Comparison of ENCODE assay signal across 8 mouse cellular contexts in genomic region chrX:38455474-38455873, GRCm38 (mm10). TPM values are rescaled to one million over a fixed set of nuclear protein-coding genes. Genes with fewer than 3 reads are reported as not detected.
DNase-seq lines count a peak whose midpoint lies in the region; ATAC-seq and TF ChIP-seq lines count a peak whose summit lies in the region.

No protein-coding gene starts in this region.

- peak overlapping the region; percentile 99 for H3K4me3 ChIP-seq in lung, adult 2 months (replicated peaks; ENCODE audit: extremely low read depth, low read depth, low read length)
- peak overlapping the region; percentile 57 for H3K4me3 ChIP-seq in embryonic facial prominence, embryonic 14.5 days (ENCODE audit: low read depth, low read length)
- H3K4me3 ChIP-seq in limb, embryonic 11.5 days (ENCODE audit: low read depth, low read length), result peak overlapping the region; percentile 61
- peak overlapping the region; percentile 52 for H3K4me3 ChIP-seq in neural tube, embryonic 14.5 days (ENCODE audit: low read depth, low read length)

- H3K27me3 ChIP-seq in embryonic facial prominence, embryonic 14.5 days (replicated peaks; ENCODE audit: control insufficient read depth, insufficient read depth, low read length), result no peaks in the 10 kb centered on the region
- H3K27me3 ChIP-seq in limb, embryonic 11.5 days (ENCODE audit: control insufficient read depth, insufficient read depth, low read length), result no peaks in the 10 kb centered on the region
- H3K27me3 ChIP-seq in neural tube, embryonic 14.5 days (ENCODE audit: control insufficient read depth, insufficient read depth, low read length), result no peaks in the 10 kb centered on the region

- TF ChIP-seq CTCF in lung, adult 2 months (IDR thresholded peaks at IDR 0.05; ENCODE audit: insufficient read depth, low read length), result no peak

- peak overlapping the region; percentile 80 for H3K27ac ChIP-seq in embryonic facial prominence, embryonic 14.5 days (replicated peaks; ENCODE audit: low read depth, low read length)
- no peak overlapping the region for H3K27ac ChIP-seq in limb, embryonic 11.5 days (replicated peaks; ENCODE audit: low read depth, low read length)
- H3K27ac ChIP-seq in neural tube, embryonic 14.5 days (ENCODE audit: low read depth, low read length), result no peak overlapping the region

- DNase-seq in lung, adult 2 months, result no peak
- DNase-seq in lung, postnatal 36 days, result no peak
- DNase-seq in embryonic facial prominence, embryonic 14.5 days (ENCODE audit: low spot score), result no peak
- no peak for DNase-seq in limb, embryonic 11.5 days (ENCODE audit: low spot score)
- DNase-seq in thymus, postnatal 25 days, result no peak
- DNase-seq in adrenal gland, adult 8-10 months, result no peak
- DNase-seq in gastrocnemius, postnatal 14 days, result no peak

- TF ChIP-seq POLR2A in lung, adult 2 months (IDR thresholded peaks at IDR 0.05; ENCODE audit: borderline replicate concordance, extremely low read depth, low read depth, low read length), result no peak

- 35% methylated on average over 7 of the region's 7 CpGs for WGBS in lung, adult 2 months
- WGBS in embryonic facial prominence, embryonic 14.5 days, result 25% methylated on average over 7 of the region's 7 CpGs
- WGBS in limb, embryonic 11.5 days, result 25% methylated on average over 7 of the region's 7 CpGs
- WGBS in neural tube, embryonic 14.5 days, result 21% methylated on average over 7 of the region's 7 CpGs

- peak overlapping the region; percentile 59 for H3K4me2 ChIP-seq in embryonic facial prominence, embryonic 14.5 days (ENCODE audit: low read depth, low read length)
- peak overlapping the region; percentile 34 for H3K4me2 ChIP-seq in limb, embryonic 11.5 days (ENCODE audit: low read depth, severe bottlenecking)
- peak overlapping the region; percentile 57 for H3K4me2 ChIP-seq in neural tube, embryonic 14.5 days (ENCODE audit: low read depth, low read length)

- H3K36me3 ChIP-seq in embryonic facial prominence, embryonic 14.5 days (ENCODE audit: control insufficient read depth, insufficient read depth, low read length), result peaks cover 16% of the 10 kb centered on the region
- no peaks in the 10 kb centered on the region for H3K36me3 ChIP-seq in limb, embryonic 11.5 days (ENCODE audit: control insufficient read depth, insufficient read depth, low read length)
- no peaks in the 10 kb centered on the region for H3K36me3 ChIP-seq in neural tube, embryonic 14.5 days (ENCODE audit: control insufficient read depth, insufficient read depth, low read length)

- no peak for ATAC-seq in embryonic facial prominence, embryonic 14.5 days (ENCODE audit: low read depth)
- peak; percentile 47; the same call in 1 of the 2 replicates for ATAC-seq in limb, embryonic 11.5 days (ENCODE audit: insufficient number of reproducible peaks, low FRiP score, low TSS enrichment, low read depth)
- ATAC-seq in neural tube, embryonic 14.5 days (ENCODE audit: low read depth), result peak; percentile 22; the same call in 1 of the 2 replicates

- no peaks in the 10 kb centered on the region for H3K9me3 ChIP-seq in embryonic facial prominence, embryonic 14.5 days (ENCODE audit: control insufficient read depth, low read length)
- no peaks in the 10 kb centered on the region for H3K9me3 ChIP-seq in limb, embryonic 11.5 days (ENCODE audit: control insufficient read depth, low read length)
- no peaks in the 10 kb centered on the region for H3K9me3 ChIP-seq in neural tube, embryonic 14.5 days (ENCODE audit: control insufficient read depth, low read length)

- H3K4me1 ChIP-seq in lung, adult 2 months (ENCODE audit: control insufficient read depth, insufficient read depth, low read length), result no peaks in the 10 kb centered on the region; the same call in 1 of the 2 replicates
- H3K4me1 ChIP-seq in embryonic facial prominence, embryonic 14.5 days (ENCODE audit: control insufficient read depth, insufficient read depth, low read length), result no peaks in the 10 kb centered on the region
- no peaks in the 10 kb centered on the region for H3K4me1 ChIP-seq in limb, embryonic 11.5 days (ENCODE audit: control insufficient read depth, insufficient read depth, low read length)
- H3K4me1 ChIP-seq in neural tube, embryonic 14.5 days (ENCODE audit: control insufficient read depth, insufficient read depth, low read length), result no peaks in the 10 kb centered on the region

- intact Hi-C loops in gastrocnemius, postnatal 14 days (cut with DNase I; ENCODE audit: low total_unique reads), result no loop called here

- H3K9ac ChIP-seq in embryonic facial prominence, embryonic 14.5 days (ENCODE audit: low read depth, low read length), result peak overlapping the region; percentile 79
- peak overlapping the region; percentile 61 for H3K9ac ChIP-seq in limb, embryonic 11.5 days (ENCODE audit: low read length)
- H3K9ac ChIP-seq in neural tube, embryonic 14.5 days (replicated peaks; ENCODE audit: low read depth, low read length), result peak overlapping the region; percentile 50

RNA-seq across cellular contexts. Expression of gene Lamp2, which starts 0.8 kb away (rescaled TPM):
- 68.0 and 85.8 TPM in 2 replicates for polyA plus RNA-seq in lung, adult 2 months (2012; rRNA removed)
- polyA plus RNA-seq in embryonic facial prominence, embryonic 14.5 days (2014; fragmentation: Nextera tagmentation; extraction: Ambion mirVana), result 173 and 185 TPM in 2 replicates
- polyA plus RNA-seq in limb, embryonic 11.5 days (2014; fragmentation: Nextera tagmentation; extraction: Ambion mirVana), result 88.4 and 89.2 TPM in 2 replicates
- 61.4 and 87.3 TPM in 2 replicates for polyA plus RNA-seq in neural tube, embryonic 14.5 days (2014; fragmentation: Nextera tagmentation; extraction: Ambion mirVana)
- total RNA-seq in adrenal gland, adult 8-10 months (2022), result 100 to 1,000 TPM; 211 to 271 (median 249) TPM
- 10 to 100 TPM; 77.5 to 84.6 TPM for total RNA-seq in gastrocnemius, postnatal 14 days (2021)
